Mouse (Mus musculus) neural tube, embryonic 11.5 days (tissue): Measurements from ENCODE around the gene Gpr75. TPM values are rescaled to one million over a fixed set of nuclear protein-coding genes. Genes with fewer than 3 reads are reported as not detected.

ENCODE experiments used
- ATAC-seq: fragments of 200-750 bp; cut with Nextera tagmentation; 2 replicates; pipeline ENCODE4 v1.8.0; 2017; ENCODE audit warnings: moderate number of reproducible peaks, mild to moderate bottlenecking, moderate TSS enrichment, moderate library complexity; ENCODE audit not compliant: insufficient read depth, low FRiP score, low TSS enrichment
- DNase-seq: peaks from one replicate; pipeline ENCODE4 v3.0.0-alpha.2; 2015; ENCODE audit warnings: low spot score
- H3K27ac ChIP-seq: fragments of 300-500 bp; sonication (generic); 2 replicates; pipeline ENCODE4 v1.5.1; 2014; ENCODE audit warnings: low read depth, mild to moderate bottlenecking, low read length
- H3K27me3 ChIP-seq: fragments of 300-500 bp; sonication (generic); 2 replicates; pipeline ENCODE4 v1.6.1; 2014; ENCODE audit warnings: mild to moderate bottlenecking, low read length, mixed read lengths; ENCODE audit not compliant: control insufficient read depth, insufficient read depth
- H3K36me3 ChIP-seq: fragments of 300-500 bp; sonication (generic); 2 replicates; pipeline ENCODE4 v1.6.1; 2014; ENCODE audit warnings: mild to moderate bottlenecking, low read length, moderate library complexity, mixed read lengths; ENCODE audit not compliant: control insufficient read depth, insufficient read depth
- H3K4me1 ChIP-seq: fragments of 300-500 bp; sonication (generic); 2 replicates; pipeline ENCODE4 v1.6.1; 2014; ENCODE audit warnings: low read length, mixed read lengths; ENCODE audit not compliant: control insufficient read depth, insufficient read depth
- H3K4me2 ChIP-seq: fragments of 300-500 bp; sonication (generic); 2 replicates; pipeline ENCODE4 v1.6.1; 2014; ENCODE audit warnings: low read depth, mild to moderate bottlenecking, moderate library complexity
- H3K4me3 ChIP-seq: fragments of 300-500 bp; sonication (generic); 2 replicates; pipeline ENCODE4 v1.5.1; 2014; ENCODE audit warnings: low read depth, low read length
- H3K9ac ChIP-seq: fragments of 300-500 bp; sonication (generic); 2 replicates; pipeline ENCODE4 v1.6.1; 2014; ENCODE audit warnings: mild to moderate bottlenecking, low read length
- H3K9me3 ChIP-seq: fragments of 300-500 bp; sonication (generic); 2 replicates; pipeline ENCODE4 v1.6.1; 2016; ENCODE audit warnings: low read length; ENCODE audit not compliant: control insufficient read depth
- WGBS: fragments of 180-500 bp; shearing (Covaris S2); extraction: QIAGEN DNeasy Blood & Tissue Kit; methylation state at CpG from one replicate; pipeline ENCODE4 v1.1.7; 2014; 5-methylcytosine and 5-hydroxymethylcytosine counted together
- polyA plus RNA-seq: library from polyadenylated mRNA; unstranded; fragments of >200 nt; fragmentation: Nextera tagmentation; extraction: Ambion mirVana; gene quantifications from 2 replicates; pipeline ENCODE4 v1.2.1, GENCODE M21; 2014

Gene Gpr75
- polyA plus RNA-seq, 1 experiment from 2014 or later = 0.89 TPM

GRCm38 (mm10) chr11:30923283-30923682 lies 38.1 kb downstream of the Gpr75 start:
- H3K4me1 ChIP-seq = no peaks in the 10 kb centered on the region
- ATAC-seq (no peak), DNase-seq (no peak)
- no peak overlapping the region for H3K4me2 ChIP-seq
- no peaks in the 10 kb centered on the region for H3K9me3 ChIP-seq
- H3K27me3 ChIP-seq = no peaks in the 10 kb centered on the region
- H3K27ac ChIP-seq = no peak overlapping the region
- no peak overlapping the region for H3K4me3 ChIP-seq
- H3K36me3 ChIP-seq = no peaks in the 10 kb centered on the region
- H3K9ac ChIP-seq = no peak overlapping the region
- 97% methylated on average over 3 of the region's 3 CpGs for WGBS

GRCm38 (mm10) chr11:30928079-30928478 lies 42.9 kb downstream of the Gpr75 start:
- Histone ChIP-seq H3K9me3 (no peaks in the 10 kb centered on the region), H3K27ac (no peak overlapping the region), H3K4me1 (no peaks in the 10 kb centered on the region), H3K36me3 (no peaks in the 10 kb centered on the region), H3K9ac (no peak overlapping the region), H3K27me3 (no peaks in the 10 kb centered on the region), H3K4me3 (no peak overlapping the region), H3K4me2 (no peak overlapping the region)
- no peak for DNase-seq
- ATAC-seq = no peak

- H3K27me3 ChIP-seq = no peaks in the 10 kb centered on the region
- 100% methylated on average over 1 of the region's 1 CpGs for WGBS
- no peak overlapping the region for H3K4me3 ChIP-seq
- no peaks in the 10 kb centered on the region for H3K9me3 ChIP-seq
- no peaks in the 10 kb centered on the region for H3K36me3 ChIP-seq
- no peaks in the 10 kb centered on the region for H3K4me1 ChIP-seq
- DNase-seq (no peak), ATAC-seq (no peak)
- no peak overlapping the region for H3K4me2 ChIP-seq
- no peak overlapping the region for H3K27ac ChIP-seq
- no peak overlapping the region for H3K9ac ChIP-seq
Observed at GRCm38 (mm10) chr11:30928498-30928897, 43.3 kb downstream of the Gpr75 start.

Other genes starting within 250 kb of the Gpr75 start
- 15.8 and 16.5 TPM in 2 replicates for gene Acyp2, start 235.8 kb upstream of the Gpr75 start, polyA plus RNA-seq
- 34.2 and 39.2 TPM in 2 replicates for gene Psme4, start 113.6 kb upstream of the Gpr75 start, polyA plus RNA-seq
- gene Asb3, start 58 bp downstream of the Gpr75 start, polyA plus RNA-seq = 28.1 and 31.4 TPM in 2 replicates
- gene Erlec1, start 69.0 kb downstream of the Gpr75 start, polyA plus RNA-seq = 10.4 and 10.7 TPM in 2 replicates
- gene Chac2, start 101.0 kb downstream of the Gpr75 start, polyA plus RNA-seq = 13.4 and 15.3 TPM in 2 replicates